Mouse (Mus musculus) liver, embryonic 14.5 days (tissue): ENCODE data around the gene A930002H24Rik. TPM values are rescaled to one million over a fixed set of nuclear protein-coding genes. Genes with fewer than 3 reads are reported as not detected.

Source experiments
- ATAC-seq: fragments of 200-750 bp; cut with Nextera tagmentation; 2 replicates; pipeline ENCODE4 v1.8.0; 2017; ENCODE audit warnings: moderate number of reproducible peaks, mild to moderate bottlenecking, moderate library complexity; ENCODE audit not compliant: insufficient read depth
- DNase-seq, 3 experiments: peaks; one replicate each; pipeline ENCODE4 v3.0.0-alpha.2; 2012 to 2013; ENCODE audit warnings: low read depth in 3 of 3, low spot score in 3 of 3
- H3K27ac ChIP-seq: fragments of 300-500 bp; sonication (generic); 2 replicates; pipeline ENCODE4 v1.5.1; 2014; ENCODE audit warnings: moderate library complexity, mild to moderate bottlenecking, control low read depth, inconsistent platforms
- H3K27me3 ChIP-seq: fragments of 300-500 bp; sonication (generic); 2 replicates; pipeline ENCODE4 v1.6.1; 2014; ENCODE audit warnings: mild to moderate bottlenecking, low read length, moderate library complexity; ENCODE audit not compliant: control insufficient read depth, insufficient read depth
- H3K36me3 ChIP-seq: fragments of 300-500 bp; sonication (generic); replicated peaks from 2 replicates; pipeline ENCODE4 v1.6.1; 2014; ENCODE audit warnings: low read depth; ENCODE audit not compliant: control insufficient read depth, insufficient read depth
- H3K4me1 ChIP-seq, 2 experiments: fragments of 200-500 bp in 1 of 2; fragments of 300-500 bp in 1 of 2; sonication (generic) in 1 of 2; replicated peaks; 2 replicates each; pipeline ENCODE4 v1.6.1; 2012 to 2014; ENCODE audit warnings: antibody characterized with exemption in 1 of 2, inconsistent platforms in 1 of 2, low read length in 1 of 2; ENCODE audit not compliant: control insufficient read depth in 2 of 2, insufficient read depth in 2 of 2
- H3K4me2 ChIP-seq: fragments of 300-500 bp; sonication (generic); 2 replicates; pipeline ENCODE4 v1.6.1; 2014; ENCODE audit warnings: low read depth, mild to moderate bottlenecking, control low read depth, moderate library complexity
- H3K4me3 ChIP-seq, 2 experiments: fragments of 200-500 bp in 1 of 2; fragments of 300-500 bp in 1 of 2; sonication (generic) in 1 of 2; 2 replicates each; pipeline ENCODE4 v1.5.1; 2012 to 2014; ENCODE audit warnings: low read depth in 2 of 2, low read length in 2 of 2, mild to moderate bottlenecking in 2 of 2, control low read depth in 1 of 2, inconsistent platforms in 1 of 2, moderate library complexity in 1 of 2; ENCODE audit not compliant: insufficient read depth in 1 of 2
- H3K9ac ChIP-seq: fragments of 300-500 bp; sonication (generic); replicated peaks from 2 replicates; pipeline ENCODE4 v1.6.1; 2014; ENCODE audit warnings: mild to moderate bottlenecking, control low read depth, moderate library complexity
- H3K9me3 ChIP-seq: fragments of 300-500 bp; sonication (generic); 2 replicates; pipeline ENCODE4 v1.6.1; 2016; ENCODE audit warnings: low read length, mixed read lengths; ENCODE audit not compliant: control insufficient read depth
- CTCF ChIP-seq: IDR thresholded peaks from 2 replicates; pipeline ENCODE4 v1.5.1; 2016; ENCODE audit warnings: antibody characterized with exemption, low read depth, control low read depth
- EP300 ChIP-seq: IDR thresholded peaks from 2 replicates; pipeline ENCODE4 v1.6.1; 2016; ENCODE audit warnings: antibody characterized with exemption, low read depth
- WGBS: fragments of 180-500 bp; shearing (Covaris S2); extraction: QIAGEN DNeasy Blood & Tissue Kit; methylation state at CpG from one replicate; pipeline ENCODE4 v1.1.7; 2014; ENCODE audit not compliant: insufficient replicate concordance; 5-methylcytosine and 5-hydroxymethylcytosine counted together
- polyA plus RNA-seq, 2 experiments: library from polyadenylated mRNA; depleted of rRNA in 1 of 2; stranded (reverse) in 1 of 2; unstranded in 1 of 2; fragments of >200 nt; fragmentation: Nextera tagmentation in 1 of 2; extraction: Ambion mirVana in 1 of 2; gene quantifications; 2 replicates each; pipeline versions ENCODE4 v1.2.1 to v1.2.3; 2012 to 2014

A930002H24Rik gene
- polyA plus RNA-seq, 2 experiments, result 0.29 to 0.68 TPM

DNA sequence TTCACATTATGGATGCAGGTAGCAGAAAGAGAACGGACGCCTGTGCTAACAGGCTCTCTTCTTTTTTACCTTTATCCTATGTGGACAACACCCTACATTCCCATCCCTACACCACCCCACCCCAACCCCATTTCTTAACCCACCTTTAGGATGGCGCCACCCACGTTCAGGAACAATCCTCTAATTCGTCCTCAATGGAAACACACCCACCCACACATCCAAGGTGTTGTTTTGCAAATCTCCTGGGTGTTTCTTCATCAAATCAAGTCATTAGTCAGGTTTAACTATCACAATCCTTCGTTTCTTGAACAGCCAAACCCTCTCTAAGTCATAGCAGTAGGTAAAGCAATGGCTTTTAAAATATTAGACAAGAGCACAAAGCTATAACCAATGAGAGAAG, 50.0 kb downstream of the A930002H24Rik start:
- ATAC-seq, result no peak
- no peak overlapping the region for H3K4me3 ChIP-seq
- H3K36me3 ChIP-seq, result no peaks in the 10 kb centered on the region
- no peaks in the 10 kb centered on the region for H3K27me3 ChIP-seq
- 65% methylated on average over 6 of the region's 6 CpGs for WGBS
- no peaks in the 10 kb centered on the region for H3K9me3 ChIP-seq
- H3K27ac ChIP-seq, result no peak overlapping the region
- DNase-seq, result no peak
- TF ChIP-seq EP300, result no peak
- TF ChIP-seq CTCF, result no peak
- H3K4me2 ChIP-seq, result no peak overlapping the region
- H3K9ac ChIP-seq, result no peak overlapping the region
- peaks cover 0 to 3% of the 10 kb centered on the region in 2 experiments; a peak in 2 of 4 replicates for H3K4me1 ChIP-seq

Other genes starting within 250 kb of the A930002H24Rik start
- 1.6 and 2.9 TPM in 2 replicates for gene Fer, start 729 bp downstream of the A930002H24Rik start, polyA plus RNA-seq (2012; rRNA removed)
- gene Fer, start 729 bp downstream of the A930002H24Rik start, polyA plus RNA-seq (2014; fragmentation: Nextera tagmentation; extraction: Ambion mirVana), result 7.0 and 10.1 TPM in 2 replicates